Mouse (Mus musculus) olfactory bulb, adult 2 months (tissue): ENCODE measurements at regions not wholly inside any gene's neighbourhood (a gene's known extent, or its start where the extent isn't known, plus 50 kb on each side); places are given as distances from the start of the nearest gene placed in this dataset.

Experiments used
- H3K27ac ChIP-seq: fragments of 200-500 bp; 2 replicates; pipeline ENCODE4 v1.5.1; 2012; ENCODE audit warnings: low read depth, low read length; ENCODE audit not compliant: insufficient read depth
- H3K4me1 ChIP-seq: fragments of 200-500 bp; 2 replicates; pipeline ENCODE4 v1.6.1; 2012; ENCODE audit warnings: low read length; ENCODE audit not compliant: control insufficient read depth, insufficient read depth
- H3K4me3 ChIP-seq: fragments of 200-500 bp; 2 replicates; pipeline ENCODE4 v1.5.1; 2012; ENCODE audit warnings: mild to moderate bottlenecking, low read depth, low read length, moderate library complexity; ENCODE audit not compliant: insufficient read depth
- CTCF ChIP-seq: fragments of 200-500 bp; IDR thresholded peaks from 2 replicates; pipeline ENCODE4 v1.5.1; 2012; ENCODE audit warnings: low read depth, mild to moderate bottlenecking, low read length, moderate library complexity; ENCODE audit not compliant: insufficient read depth
- POLR2A ChIP-seq: fragments of 200-500 bp; IDR thresholded peaks from 2 replicates; pipeline ENCODE4 v1.6.1; 2012; ENCODE audit warnings: mild to moderate bottlenecking, low read depth, low read length, moderate library complexity; ENCODE audit not compliant: insufficient read depth
- WGBS: fragments of 180-500 bp; shearing (Covaris S2); methylation state at CpG from one replicate; pipeline ENCODE4 v1.1.7; 2018; 5-methylcytosine and 5-hydroxymethylcytosine counted together

GRCm38 (mm10) chr12:54396341-54396740, 192.7 kb upstream of the Egln3 start:
- WGBS = 81% methylated on average over 5 of the region's 5 CpGs
- TF ChIP-seq CTCF (no peak), POLR2A (no peak)

DNA sequence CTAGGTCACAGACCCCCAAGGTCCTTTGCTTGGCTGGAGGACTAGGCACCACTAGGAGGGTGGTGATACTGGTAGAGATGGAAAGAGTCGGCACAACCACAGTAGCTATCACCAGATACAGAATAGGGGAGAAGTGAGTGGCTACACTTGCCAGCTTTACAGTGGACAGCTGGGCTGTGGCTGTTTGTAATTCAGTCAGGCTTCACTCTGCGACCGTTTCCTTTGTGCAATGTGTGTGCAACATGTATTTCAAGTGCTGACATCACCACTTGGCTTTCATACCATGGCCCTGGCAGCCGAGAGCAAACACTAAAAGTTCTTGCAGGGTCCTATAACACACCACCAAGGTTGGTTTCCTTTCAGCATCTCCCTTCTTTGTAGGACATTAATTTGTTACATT, 181.7 kb upstream of the Egln3 start:
- WGBS = 67% methylated on average over 4 of the region's 4 CpGs
- H3K4me1 ChIP-seq = no peaks in the 10 kb centered on the region
- TF ChIP-seq POLR2A (no peak), CTCF (no peak)

More at GRCm38 (mm10) chr12:54396341-54396740, 192.7 kb upstream of the Egln3 start:
- Histone ChIP-seq H3K4me3 (no peak overlapping the region), H3K4me1 (no peaks in the 10 kb centered on the region), H3K27ac (no peak overlapping the region)

GRCm38 (mm10) chr12:54384116-54384515, 180.5 kb upstream of the Egln3 start:
- H3K4me1 ChIP-seq = no peaks in the 10 kb centered on the region
- WGBS = 64% methylated on average over 3 of the region's 3 CpGs
- H3K27ac ChIP-seq = no peak overlapping the region
- no peak overlapping the region for H3K4me3 ChIP-seq
- no peak for TF ChIP-seq CTCF
- TF ChIP-seq POLR2A = no peak

More for the DNA sequence above, 181.7 kb upstream of the Egln3 start:
- Histone ChIP-seq H3K4me3 (no peak overlapping the region), H3K27ac (no peak overlapping the region)

DNA sequence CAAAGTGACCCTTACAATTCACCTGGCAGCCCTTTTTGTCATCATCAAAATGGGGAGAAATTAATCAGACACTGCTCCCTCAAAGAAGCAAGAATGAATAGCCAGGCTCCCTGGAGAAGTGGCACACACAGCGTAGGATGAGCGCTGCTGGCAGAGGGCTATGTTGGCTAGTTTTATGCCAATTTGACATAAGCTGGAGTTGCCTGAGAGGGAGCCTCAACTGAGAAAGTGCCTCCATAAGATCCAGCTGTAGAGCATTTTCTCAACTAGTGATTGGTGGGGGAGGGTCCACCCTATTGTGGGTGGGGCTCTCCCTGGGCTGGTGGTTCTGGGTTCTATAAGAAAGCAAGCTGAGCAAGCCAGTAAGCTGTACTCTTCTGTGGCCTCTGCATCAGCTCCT, 179.3 kb upstream of the Egln3 start:
- Histone ChIP-seq H3K4me1 (no peaks in the 10 kb centered on the region), H3K4me3 (no peak overlapping the region), H3K27ac (no peak overlapping the region)
- TF ChIP-seq POLR2A = no peak
- TF ChIP-seq CTCF = no peak
- WGBS = 98% methylated on average over 2 of the region's 2 CpGs

GRCm38 (mm10) chr12:54382061-54382460, 178.4 kb upstream of the Egln3 start:
- no peak overlapping the region for H3K27ac ChIP-seq
- 90% methylated on average over 6 of the region's 6 CpGs for WGBS
- H3K4me1 ChIP-seq = no peaks in the 10 kb centered on the region
- TF ChIP-seq POLR2A = no peak
- no peak for TF ChIP-seq CTCF
- no peak overlapping the region for H3K4me3 ChIP-seq

DNA sequence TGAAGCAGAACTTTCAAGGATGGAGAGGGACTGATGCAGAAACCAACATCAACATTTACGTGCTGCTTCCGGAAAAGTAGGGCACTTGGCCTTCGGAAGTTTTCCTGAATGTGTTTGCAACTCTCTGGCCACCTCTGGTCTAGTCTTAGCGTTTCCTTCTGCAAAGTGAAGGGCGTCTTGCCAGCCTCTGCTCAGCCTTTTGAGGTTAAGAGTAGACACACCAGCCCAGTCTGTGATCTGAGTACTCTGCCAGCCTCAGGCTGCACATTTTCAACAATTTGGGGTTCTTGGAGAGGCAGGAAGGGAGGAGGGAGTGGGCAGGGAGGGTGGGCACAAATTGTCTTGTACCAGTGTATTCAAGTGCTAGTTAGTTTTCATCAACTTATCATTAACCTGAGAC, 176.7 kb upstream of the Egln3 start:
- Histone ChIP-seq H3K4me3 (no peak overlapping the region), H3K27ac (no peak overlapping the region), H3K4me1 (no peaks in the 10 kb centered on the region)
- no peak for TF ChIP-seq CTCF
- TF ChIP-seq POLR2A = no peak
- 72% methylated on average over 5 of the region's 5 CpGs for WGBS

GRCm38 (mm10) chr12:54378576-54378975, 174.9 kb upstream of the Egln3 start:
- Histone ChIP-seq H3K4me3 (no peak overlapping the region), H3K4me1 (no peaks in the 10 kb centered on the region), H3K27ac (no peak overlapping the region)
- 95% methylated on average over 2 of the region's 2 CpGs for WGBS
- TF ChIP-seq CTCF = no peak
- TF ChIP-seq POLR2A = no peak

- WGBS = 77% methylated on average over 4 of the region's 4 CpGs
- no peaks in the 10 kb centered on the region for H3K4me1 ChIP-seq
Observed at GRCm38 (mm10) chr12:54374060-54374459, 170.4 kb upstream of the Egln3 start.

DNA sequence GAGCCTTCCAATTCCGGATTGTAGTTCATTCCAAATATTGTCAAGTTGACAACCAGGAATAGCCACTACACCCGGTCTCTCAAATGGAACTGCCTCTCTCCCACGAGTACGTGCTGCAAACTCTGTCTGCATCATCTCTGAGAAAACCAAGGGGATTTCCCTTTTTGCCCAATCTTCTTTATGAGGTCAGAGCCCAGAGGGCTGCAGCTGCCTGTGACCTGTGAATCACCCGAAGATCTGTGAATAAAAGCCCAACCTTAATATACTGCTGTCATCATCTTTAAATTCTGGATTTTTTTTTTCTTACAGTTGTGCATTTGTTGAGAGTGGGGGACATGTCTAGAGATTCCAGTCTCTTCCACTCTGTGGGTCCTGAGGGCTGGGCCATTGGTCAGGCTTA, 165.6 kb upstream of the Egln3 start:
- Histone ChIP-seq H3K4me1 (no peaks in the 10 kb centered on the region), H3K27ac (no peak overlapping the region), H3K4me3 (no peak overlapping the region)
- WGBS = 83% methylated on average over 5 of the region's 5 CpGs
- TF ChIP-seq CTCF = no peak
- no peak for TF ChIP-seq POLR2A

More at GRCm38 (mm10) chr12:54374060-54374459, 170.4 kb upstream of the Egln3 start:
- Histone ChIP-seq H3K4me3 (no peak overlapping the region), H3K27ac (no peak overlapping the region)
- no peak for TF ChIP-seq POLR2A
- no peak for TF ChIP-seq CTCF

DNA sequence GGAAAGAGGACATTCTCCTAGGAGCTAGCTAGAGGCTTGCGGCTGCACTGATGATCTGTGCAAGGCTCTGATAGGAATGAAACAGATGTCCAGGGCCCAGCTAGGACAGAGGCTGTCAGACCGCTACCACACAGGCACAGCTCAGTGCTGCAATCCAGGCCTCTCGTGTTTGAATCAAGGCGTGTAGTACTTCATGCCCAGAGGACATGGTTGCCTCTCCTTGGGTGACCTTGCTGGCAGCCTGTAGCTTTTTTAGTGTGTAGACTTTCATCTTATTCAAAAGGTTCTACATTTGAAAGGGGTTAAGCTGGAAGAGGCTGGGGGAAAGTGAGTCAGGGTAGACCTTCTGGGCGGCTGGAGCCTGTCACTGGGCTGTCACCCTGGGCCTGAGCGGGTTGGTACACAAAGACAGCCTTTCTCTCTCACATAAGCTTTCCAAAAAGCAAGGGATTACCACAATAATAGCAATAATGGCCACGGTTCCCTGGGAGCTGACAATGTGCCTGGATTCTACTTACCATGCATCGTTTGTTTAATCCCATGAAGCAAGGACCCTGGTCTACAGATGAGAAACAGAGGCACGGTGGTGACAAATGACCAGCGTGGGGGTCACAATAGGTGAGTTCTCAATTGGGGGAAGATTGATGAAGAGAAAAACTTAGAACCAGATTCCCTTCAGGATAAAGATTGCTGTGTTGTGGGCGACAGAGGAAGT, 160.9 kb upstream of the Egln3 start:
- Histone ChIP-seq H3K4me3 (no peak overlapping the region), H3K27ac (no peak overlapping the region)
- WGBS = 79% methylated on average over 11 of the region's 11 CpGs

More for the DNA sequence above, 160.9 kb upstream of the Egln3 start:
- TF ChIP-seq POLR2A = no peak
- no peak for TF ChIP-seq CTCF
- no peaks in the 10 kb centered on the region for H3K4me1 ChIP-seq
